Mouse (Mus musculus): ENCODE data around the gene Inf2. TPM values are rescaled to one million over a fixed set of nuclear protein-coding genes. Genes with fewer than 3 reads are reported as not detected.

Inf2 gene
- polyA plus RNA-seq, 1 experiment, result 69.4 TPM

DNA sequence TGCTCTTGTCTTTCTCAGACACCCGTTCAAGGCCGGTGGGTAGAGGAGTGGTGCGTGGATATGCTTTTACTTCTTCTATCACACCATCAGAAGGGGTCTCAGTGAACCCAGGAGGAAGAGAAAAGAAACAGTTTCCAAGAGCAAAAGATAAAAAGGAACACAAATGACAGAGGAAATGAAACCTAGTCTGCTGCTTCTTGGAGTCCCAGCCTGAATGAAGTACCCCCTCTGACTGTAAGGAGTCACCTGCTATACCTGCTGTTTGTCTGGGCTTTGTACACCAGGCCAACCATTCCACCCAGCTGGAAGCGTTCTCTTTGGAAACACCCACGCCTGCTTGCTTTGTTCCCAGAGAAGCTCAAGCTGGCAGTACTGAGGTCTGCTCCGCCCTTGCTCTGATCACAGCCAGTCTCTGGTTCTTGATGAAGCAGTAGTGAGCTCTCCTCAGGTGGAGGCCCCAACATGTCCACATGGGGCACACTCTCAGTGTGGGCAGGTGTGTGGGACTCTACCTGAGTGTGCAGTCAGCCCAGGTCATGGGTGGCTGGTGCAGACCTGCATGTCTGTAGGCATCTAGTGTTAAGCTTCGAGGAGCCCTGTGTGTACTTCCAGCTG is 2.6 kb upstream of the Inf2 start:
- TF ChIP-seq GATA1 (IDR thresholded peaks at IDR 0.05; ENCODE audit: low read length), result no peak

- TF ChIP-seq GATA1 (IDR thresholded peaks at IDR 0.05; ENCODE audit: low read length), result no peak
Measured at GRCm38 (mm10) chr12:112587125-112588124, 1.2 kb upstream of the Inf2 start.

DNA sequence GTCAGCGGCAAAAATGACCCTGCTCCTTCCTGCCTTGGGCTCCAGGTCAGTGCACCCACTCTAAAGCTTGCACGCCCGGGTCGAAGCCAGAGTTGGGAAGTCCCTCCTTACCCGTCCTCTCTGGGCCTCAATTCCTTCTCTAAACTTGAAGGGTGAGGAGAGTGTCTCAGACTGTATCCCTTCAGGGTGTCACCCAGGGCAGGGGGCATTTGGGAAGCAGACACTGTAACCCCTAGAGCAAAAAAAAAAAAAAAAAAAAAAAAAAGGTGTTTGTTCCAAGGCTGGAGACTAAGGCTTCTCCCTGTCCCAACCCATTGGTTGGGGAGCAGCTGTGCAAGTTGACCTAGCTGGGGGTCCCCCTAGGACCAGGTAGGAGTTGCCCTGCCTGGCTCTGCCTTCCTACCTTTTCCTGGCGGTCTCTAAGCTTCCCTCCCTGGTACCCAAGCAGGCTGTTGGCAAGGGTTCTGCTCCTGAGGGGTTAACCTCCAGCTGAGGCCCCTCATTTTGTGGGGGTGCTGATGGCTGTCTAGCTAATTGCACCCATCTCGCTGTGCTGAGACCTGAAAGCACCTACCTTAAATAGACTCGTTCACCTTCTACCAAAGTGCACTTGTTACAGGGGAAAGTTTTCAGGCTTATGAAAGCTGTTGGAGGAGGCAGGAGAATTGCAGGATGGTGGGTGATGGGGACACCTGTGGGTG is 1.1 kb downstream of the Inf2 start:
- no peak for TF ChIP-seq GATA1 (IDR thresholded peaks at IDR 0.05; ENCODE audit: low read length)

GRCm38 (mm10) chr12:112590566-112591239 is 2.1 kb downstream of the Inf2 start:
- TF ChIP-seq GATA1 (IDR thresholded peaks at IDR 0.05; ENCODE audit: low read length), result no peak

- no peak for TF ChIP-seq GATA1 (IDR thresholded peaks at IDR 0.05; ENCODE audit: low read length)
Measured at GRCm38 (mm10) chr12:112591240-112591639, 2.7 kb downstream of the Inf2 start.

DNA sequence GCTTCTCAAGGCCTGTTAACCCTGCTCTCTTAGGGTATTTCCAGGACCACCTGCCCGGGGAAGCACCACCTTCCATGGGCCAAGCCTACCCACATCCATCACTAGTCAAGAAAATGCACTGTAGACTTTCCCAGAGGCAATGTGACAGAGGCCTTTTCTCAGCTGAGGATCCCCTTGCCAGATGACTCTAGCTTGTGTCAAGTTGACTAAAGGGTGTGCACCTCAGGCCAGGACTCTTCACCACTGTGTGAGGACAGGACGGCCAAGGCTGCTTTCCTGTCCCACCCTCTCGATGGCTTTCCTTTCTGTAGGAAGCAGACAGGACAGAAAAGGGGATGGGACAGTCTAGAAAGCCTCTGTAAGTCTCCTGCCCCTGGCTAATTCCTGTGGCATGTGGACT is 3.1 kb downstream of the Inf2 start:
- no peak for TF ChIP-seq GATA1 (IDR thresholded peaks at IDR 0.05; ENCODE audit: low read length)

DNA sequence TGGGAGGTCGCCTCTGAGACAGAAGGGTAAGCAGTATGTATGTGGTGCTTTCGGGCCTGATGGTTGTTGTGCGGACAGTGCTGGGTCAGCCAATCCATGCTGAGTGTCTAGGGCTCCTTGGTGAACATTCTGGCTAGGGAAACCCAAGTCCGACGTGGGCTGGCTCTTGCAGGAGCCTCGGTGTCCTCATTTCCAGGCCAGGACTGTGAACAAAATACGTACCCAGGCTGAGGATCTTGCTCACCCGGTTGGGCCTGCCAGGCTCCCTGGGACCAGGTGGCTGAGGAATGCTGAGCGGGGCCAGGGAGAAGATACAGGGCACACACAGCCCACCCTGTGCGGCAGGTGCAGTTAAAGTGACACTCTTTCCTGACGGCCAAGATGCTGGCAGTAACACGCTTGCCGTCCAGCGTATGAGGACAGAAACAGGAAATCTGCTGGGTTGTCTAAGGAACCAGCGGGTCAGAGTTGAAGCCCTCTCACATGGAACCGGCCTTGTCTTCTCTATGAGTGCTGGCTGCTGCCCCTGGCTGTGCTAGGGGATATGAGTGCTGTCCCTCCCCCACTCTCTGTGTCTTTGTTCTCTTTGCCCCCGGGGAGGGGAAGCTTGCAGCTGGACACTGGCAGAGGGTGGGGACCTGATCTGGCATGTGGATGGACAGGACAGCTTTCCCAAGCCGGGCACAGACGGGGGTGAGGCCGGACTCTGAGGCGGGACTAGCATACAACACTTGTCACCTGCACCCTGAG is 4.6 kb downstream of the Inf2 start:
- TF ChIP-seq GATA1 (IDR thresholded peaks at IDR 0.05; ENCODE audit: low read length), result no peak

DNA sequence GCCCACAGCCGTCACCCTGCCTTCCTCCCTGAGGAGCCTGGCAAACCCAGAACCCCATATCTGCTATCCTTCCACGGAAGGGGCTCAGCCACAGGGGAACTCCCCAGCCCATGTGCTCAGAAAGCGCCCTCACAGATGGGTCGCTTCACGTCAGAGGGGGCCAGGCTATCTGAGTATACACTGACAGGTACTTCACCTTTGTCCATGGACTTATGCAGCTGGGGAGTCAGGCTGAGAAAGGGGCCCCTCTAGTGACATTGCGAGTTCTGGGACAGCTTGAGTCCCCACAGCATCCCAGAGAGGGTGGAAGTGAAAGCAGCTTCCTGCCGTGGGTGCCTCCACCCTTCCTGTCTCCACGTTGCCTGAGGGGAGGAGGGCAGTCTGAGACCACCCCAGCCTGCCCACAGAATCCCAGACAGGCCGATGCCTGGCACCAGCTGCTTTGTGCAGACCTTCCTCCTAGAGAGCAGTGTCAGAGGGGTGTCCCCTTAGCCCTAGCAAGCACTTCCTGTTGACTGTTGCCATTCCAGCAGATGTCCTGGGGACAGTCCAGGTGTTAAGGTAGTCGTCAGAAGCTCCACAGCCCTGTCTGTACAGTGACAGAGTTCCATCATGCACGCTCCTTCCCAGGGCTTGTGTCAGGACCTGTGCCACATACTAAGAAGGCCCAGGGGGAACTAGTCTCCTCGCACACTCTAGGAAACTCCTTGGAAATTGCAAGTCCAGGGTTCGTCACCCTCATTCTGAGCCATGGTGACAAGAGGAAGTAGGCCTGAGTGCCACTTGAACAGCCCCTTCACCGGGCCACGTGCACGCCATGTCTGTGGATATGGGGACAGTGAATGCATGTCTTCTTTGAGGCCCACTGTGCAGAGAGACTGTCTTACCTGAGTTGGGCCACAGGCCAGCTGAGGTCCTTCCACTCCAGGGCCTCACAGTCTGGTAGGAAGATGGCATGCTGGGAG is 5.6 kb downstream of the Inf2 start:
- no peak for TF ChIP-seq GATA1 (IDR thresholded peaks at IDR 0.05; ENCODE audit: low read length)

DNA sequence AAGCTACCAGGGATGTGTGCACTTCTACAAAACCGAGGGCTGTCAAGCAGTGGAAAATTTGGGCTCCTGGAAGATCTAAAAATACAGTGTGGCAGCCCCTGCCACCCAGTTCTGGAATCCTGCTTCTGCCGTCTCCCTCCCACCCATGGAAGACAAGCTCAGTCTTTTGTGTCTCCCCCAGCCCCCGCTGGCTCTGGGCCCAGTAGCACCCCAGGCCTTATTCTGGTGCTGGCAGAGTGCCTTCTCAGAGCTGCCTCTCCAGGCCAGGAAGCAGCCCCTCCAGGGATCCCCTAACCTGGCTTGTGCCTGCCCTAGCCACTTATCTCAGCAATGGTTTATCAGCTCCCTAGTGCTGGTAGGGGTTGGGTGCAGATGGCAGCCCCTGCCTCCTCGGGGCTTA is 6.4 kb downstream of the Inf2 start:
- no peak for TF ChIP-seq GATA1 (IDR thresholded peaks at IDR 0.05; ENCODE audit: low read length)

- TF ChIP-seq GATA1 (IDR thresholded peaks at IDR 0.05; ENCODE audit: low read length), result no peak
Measured at GRCm38 (mm10) chr12:112595626-112596025, 7.0 kb downstream of the Inf2 start.

DNA sequence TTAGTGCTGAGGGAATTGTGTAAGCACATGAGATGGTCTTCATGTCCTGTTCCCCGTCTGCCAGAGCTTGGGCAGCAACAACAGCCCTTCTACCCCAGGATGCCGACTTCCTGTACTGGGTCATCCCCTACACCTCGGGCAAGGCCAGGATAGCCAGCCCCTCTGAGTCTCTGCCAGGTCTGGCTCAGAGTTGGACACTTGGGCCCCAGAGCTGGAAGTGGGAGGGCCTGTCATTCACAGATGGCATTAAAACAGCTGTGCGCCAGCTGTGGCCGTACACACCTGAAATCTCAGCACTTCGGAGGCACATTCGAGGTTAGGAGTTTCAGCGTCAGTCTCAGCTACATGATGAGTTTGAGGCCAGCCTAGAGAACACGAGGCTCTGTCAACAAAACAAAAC is 7.9 kb downstream of the Inf2 start:
- TF ChIP-seq GATA1 (IDR thresholded peaks at IDR 0.05; ENCODE audit: low read length), result no peak

DNA sequence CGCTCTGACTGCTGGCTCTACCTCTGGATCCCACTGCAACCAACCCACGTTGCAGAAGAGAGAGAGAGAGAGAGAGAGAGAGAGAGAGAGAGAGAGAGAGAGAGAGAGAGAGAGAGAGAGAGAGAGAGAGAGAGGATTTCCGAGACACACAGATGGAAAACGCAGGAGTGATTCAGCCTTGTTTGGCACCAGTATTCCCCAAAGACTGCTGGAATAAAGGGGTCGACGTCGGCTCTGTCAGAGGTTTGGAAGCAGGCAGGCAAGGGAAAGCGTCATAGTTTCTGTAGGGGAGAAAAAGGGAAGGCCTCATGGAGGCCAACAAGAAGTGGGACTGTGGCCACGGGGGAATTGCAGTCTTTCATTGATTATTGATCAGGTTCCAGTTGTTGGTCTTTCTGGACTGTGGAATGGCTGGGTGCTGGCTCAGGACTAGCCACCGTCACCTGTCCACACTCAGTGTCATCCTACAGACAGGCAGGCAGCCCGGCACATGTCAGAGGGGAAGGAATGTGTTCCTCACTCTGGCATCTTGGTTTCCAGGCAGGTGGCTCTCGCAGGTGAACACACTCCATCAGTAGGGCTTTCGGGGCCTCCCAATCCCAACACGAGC is 8.4 kb downstream of the Inf2 start:
- no peak for TF ChIP-seq GATA1 (IDR thresholded peaks at IDR 0.05; ENCODE audit: low read length)

- TF ChIP-seq GATA1 (IDR thresholded peaks at IDR 0.05; ENCODE audit: low read length), result no peak
Measured at GRCm38 (mm10) chr12:112597618-112598017, 9.0 kb downstream of the Inf2 start.
